In the genomic region with DNA sequence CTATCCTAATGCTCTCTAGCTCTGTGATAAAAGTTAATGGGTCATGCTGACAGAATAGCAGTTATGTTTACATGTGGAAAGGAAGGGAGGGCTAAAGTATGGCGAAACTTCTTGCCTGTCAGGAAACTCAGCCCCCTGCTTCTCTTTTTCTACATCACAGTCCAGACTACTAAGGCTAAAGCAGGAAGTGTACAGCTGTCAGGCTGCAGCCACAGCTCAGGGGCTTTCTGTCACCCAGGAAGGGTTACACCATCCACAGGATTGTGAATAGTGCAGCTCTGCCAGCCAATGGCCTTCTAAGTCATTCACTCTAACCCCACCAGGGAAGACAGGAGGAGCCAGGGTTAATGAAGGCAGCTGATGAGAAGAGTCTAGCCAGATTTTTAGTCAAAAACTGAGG, we compare ENCODE assay signal across 14 mouse cellular contexts. TPM values are rescaled to one million over a fixed set of nuclear protein-coding genes. Genes with fewer than 3 reads are reported as not detected.
A peak's percentile ranks its signal among the peaks of the same experiment; 100 is the strongest.
DNase-seq lines count a peak whose midpoint lies in the region; ATAC-seq and TF ChIP-seq lines count a peak whose summit lies in the region.
"Had no signal": no experiment of that assay in that cellular context is flagged by ENCODE, and none has a peak within 500 bp of the region (broad histone marks: within the 10 kb centered on the region; RNA-seq: fewer than 3 reads in every experiment).

No protein-coding gene starts in this region.

- H3K4me3 ChIP-seq in liver, embryonic 13.5 days (replicated peaks): no peak overlapping the region
- H3K4me3 ChIP-seq in forebrain, embryonic 15.5 days: no peak overlapping the region
- no peak overlapping the region for H3K4me3 ChIP-seq in kidney, adult 2 months (ENCODE audit: insufficient read depth, low read depth, low read length)
- H3K4me3 ChIP-seq: erythroblast, embryonic 14.5 days; heart, adult 2 months had no signal

- peak; percentile 91 for DNase-seq in 416B (ENCODE audit: low read depth)
- DNase-seq in R1 (ENCODE audit: low read depth, low spot score): peak; percentile 41
- no peak for DNase-seq in liver, embryonic 13.5 days
- DNase-seq in lung, postnatal 25 days (ENCODE audit: low spot score): peak; percentile 50
- no peak for DNase-seq in adipocyte (ENCODE audit: low spot score)
- DNase-seq in kidney, adult 2 months: no peak
- DNase-seq in thymus, postnatal 10 days (ENCODE audit: low spot score in 2 of 2): no peak
- DNase-seq: adrenal gland, postnatal 36 days; cerebellum, adult 18-20 months; heart, postnatal 14 days; kidney, postnatal 36 days had no signal

- H3K27me3 ChIP-seq in liver, embryonic 13.5 days: no peaks in the 10 kb centered on the region
- no peaks in the 10 kb centered on the region for H3K27me3 ChIP-seq in forebrain, embryonic 15.5 days
- no peaks in the 10 kb centered on the region for H3K27me3 ChIP-seq in kidney, adult 2 months (replicated peaks; ENCODE audit: control insufficient read depth, insufficient read depth, low read length)

- no peaks in the 10 kb centered on the region for H3K4me1 ChIP-seq in liver, embryonic 13.5 days (replicated peaks)
- no peaks in the 10 kb centered on the region for H3K4me1 ChIP-seq in forebrain, embryonic 15.5 days
- H3K4me1 ChIP-seq in kidney, adult 2 months (ENCODE audit: control insufficient read depth, insufficient read depth, low read length): no peaks in the 10 kb centered on the region

- peak; percentile 72 for ATAC-seq in liver, embryonic 13.5 days (ENCODE audit: low read depth)
- no peak for ATAC-seq in forebrain, embryonic 15.5 days (replicated peaks)

- no peaks in the 10 kb centered on the region for H3K9me3 ChIP-seq in liver, embryonic 13.5 days (replicated peaks)
- H3K9me3 ChIP-seq in forebrain, embryonic 15.5 days: no peaks in the 10 kb centered on the region

- no peak overlapping the region for H3K4me2 ChIP-seq in liver, embryonic 13.5 days
- H3K4me2 ChIP-seq in forebrain, embryonic 15.5 days (replicated peaks): no peak overlapping the region

- no peak for TF ChIP-seq CTCF in kidney, adult 2 months (conservative IDR thresholded peaks at IDR 0.05; ENCODE audit: insufficient read depth, insufficient read length, low read depth, low read length)

- H3K27ac ChIP-seq in liver, embryonic 13.5 days: no peak overlapping the region
- H3K27ac ChIP-seq in forebrain, embryonic 15.5 days (replicated peaks): no peak overlapping the region
- H3K27ac ChIP-seq in kidney, adult 2 months (ENCODE audit: insufficient read depth, low read depth, low read length): no peak overlapping the region
- H3K27ac ChIP-seq: heart, adult 2 months had no signal

- no peak for TF ChIP-seq POLR2A in kidney, adult 2 months (IDR thresholded peaks at IDR 0.05; ENCODE audit: low read depth, low read length)

- WGBS in liver, embryonic 13.5 days (ENCODE audit: insufficient replicate concordance): 15% methylated on average over 1 of the region's 1 CpGs
- 94% methylated on average over 1 of the region's 1 CpGs for WGBS in forebrain, embryonic 15.5 days
- 39% methylated on average over 1 of the region's 1 CpGs for WGBS in kidney, adult 2 months

- no peaks in the 10 kb centered on the region for H3K36me3 ChIP-seq in liver, embryonic 13.5 days
- no peaks in the 10 kb centered on the region for H3K36me3 ChIP-seq in forebrain, embryonic 15.5 days
- no peaks in the 10 kb centered on the region for H3K36me3 ChIP-seq in kidney, adult 2 months (ENCODE audit: control insufficient read depth, insufficient read depth, low read length)

- H3K9ac ChIP-seq in liver, embryonic 13.5 days: no peak overlapping the region
- H3K9ac ChIP-seq in forebrain, embryonic 15.5 days (replicated peaks): no peak overlapping the region

RNA-seq across cellular contexts. Expression of a gene that starts 11.0 kb away (rescaled TPM):
- polyA plus RNA-seq in liver, embryonic 13.5 days (2015; fragmentation: Nextera tagmentation; extraction: Ambion mirVana): 20.9 and 25.2 TPM in 2 replicates
- 9.0 and 9.8 TPM in 2 replicates for polyA plus RNA-seq in forebrain, embryonic 15.5 days (2015; fragmentation: Nextera tagmentation; extraction: Ambion mirVana)
- polyA plus RNA-seq in kidney, adult 2 months (2012; rRNA removed): 24.9 and 26.5 TPM in 2 replicates

RNA-seq across cellular contexts. Expression of a gene that starts 12.2 kb away (rescaled TPM):
- 0.09 and 0.12 TPM in 2 replicates for polyA plus RNA-seq in liver, embryonic 13.5 days (2015; fragmentation: Nextera tagmentation; extraction: Ambion mirVana)
- polyA plus RNA-seq in forebrain, embryonic 15.5 days (2015; fragmentation: Nextera tagmentation; extraction: Ambion mirVana): not detected in 2 replicates
- polyA plus RNA-seq in kidney, adult 2 months (2012; rRNA removed): 0.04 TPM in 1 of 2 replicates, not detected in the other
- polyA plus RNA-seq: erythroblast, embryonic 14.5 days had no signal

RNA-seq across cellular contexts. Expression of a gene that starts 40.4 kb away (rescaled TPM):
- 10.5 and 13.9 TPM in 2 replicates for polyA plus RNA-seq in liver, embryonic 13.5 days (2015; fragmentation: Nextera tagmentation; extraction: Ambion mirVana)
- polyA plus RNA-seq in forebrain, embryonic 15.5 days (2015; fragmentation: Nextera tagmentation; extraction: Ambion mirVana): 25.2 and 30.3 TPM in 2 replicates
- polyA plus RNA-seq in kidney, adult 2 months (2012; rRNA removed): 83.0 and 90.5 TPM in 2 replicates

Comparison
In these comparisons a context has a peak if more than half of its experiments do, and no peak if none do; other contexts are left out.
1. DNase-seq: peak in 416B (single experiment), R1 (single experiment) and lung, postnatal 25 days (single experiment); none in liver, embryonic 13.5 days (single experiment), adipocyte (single experiment), kidney, adult 2 months (single experiment) and thymus, postnatal 10 days (0 of 2).